Mouse (Mus musculus): ENCODE data around the gene Pcx. TPM values are rescaled to one million over a fixed set of nuclear protein-coding genes. Genes with fewer than 3 reads are reported as not detected.
"Not testable (repeated sequence)": the region's sequence is repeated elsewhere in the genome, so short reads cannot be mapped to it uniquely, and the experiment has no call there.

The Pcx gene
- polyA plus RNA-seq, 1 experiment from 2014 or later: 29.5 TPM

GRCm38 (mm10) chr19:4570815-4571214, 60.5 kb downstream of the Pcx start:
- 88% methylated on average over 6 of the region's 6 CpGs for WGBS
- Histone ChIP-seq H3K4me2 (no peak overlapping the region), H3K9ac (replicated peaks) (no peak overlapping the region), H3K4me3 (replicated peaks) (no peak overlapping the region), H3K36me3 (no peaks in the 10 kb centered on the region), H3K9me3 (replicated peaks) (no peaks in the 10 kb centered on the region), H3K4me1 (0 out of 2 replicates have a peak, but pooled peaks cover 2% of the 10 kb centered on the region), H3K27me3 (replicated peaks) (no peaks in the 10 kb centered on the region), H3K27ac (replicated peaks) (no peak overlapping the region)
- ATAC-seq (ENCODE audit: low FRiP score): no peak

GRCm38 (mm10) chr19:4571658-4572057, 61.4 kb downstream of the Pcx start:
- H3K4me2 ChIP-seq: no peak overlapping the region

GRCm38 (mm10) chr19:4572061-4572460, 61.8 kb downstream of the Pcx start:
- H3K27ac ChIP-seq (replicated peaks): no peak overlapping the region
- H3K27me3 ChIP-seq (replicated peaks): no peaks in the 10 kb centered on the region
- H3K4me3 ChIP-seq (replicated peaks): no peak overlapping the region
- H3K4me1 ChIP-seq: 0 out of 2 replicates have a peak, but pooled peaks cover 2% of the 10 kb centered on the region
- H3K4me2 ChIP-seq: no peak overlapping the region
- no peak for ATAC-seq (ENCODE audit: low FRiP score)
- no peak overlapping the region for H3K9ac ChIP-seq (replicated peaks)
- H3K9me3 ChIP-seq (replicated peaks): no peaks in the 10 kb centered on the region
- H3K36me3 ChIP-seq: no peaks in the 10 kb centered on the region
- WGBS: 59% methylated on average over 4 of the region's 4 CpGs

More at GRCm38 (mm10) chr19:4571658-4572057, 61.4 kb downstream of the Pcx start:
- WGBS: 68% methylated on average over 1 of the region's 1 CpGs
- Histone ChIP-seq H3K4me1 (0 out of 2 replicates have a peak, but pooled peaks cover 2% of the 10 kb centered on the region), H3K9ac (replicated peaks) (no peak overlapping the region), H3K27me3 (replicated peaks) (no peaks in the 10 kb centered on the region), H3K36me3 (no peaks in the 10 kb centered on the region), H3K4me3 (replicated peaks) (no peak overlapping the region), H3K9me3 (replicated peaks) (no peaks in the 10 kb centered on the region), H3K27ac (replicated peaks) (no peak overlapping the region; the same call in 1 of the 2 replicates)
- ATAC-seq (ENCODE audit: low FRiP score): no peak

- Histone ChIP-seq H3K36me3 (no peaks in the 10 kb centered on the region), H3K9me3 (replicated peaks) (no peaks in the 10 kb centered on the region), H3K27me3 (replicated peaks) (no peaks in the 10 kb centered on the region), H3K4me1 (0 out of 2 replicates have a peak, but pooled peaks cover 2% of the 10 kb centered on the region), H3K4me3 (replicated peaks) (no peak overlapping the region), H3K9ac (replicated peaks) (no peak overlapping the region), H3K4me2 (no peak overlapping the region), H3K27ac (replicated peaks) (no peak overlapping the region)
- 90% methylated on average over 8 of the region's 8 CpGs for WGBS
- no peak for ATAC-seq (ENCODE audit: low FRiP score)
Observed at GRCm38 (mm10) chr19:4572467-4572866, 62.2 kb downstream of the Pcx start.

GRCm38 (mm10) chr19:4573241-4573640, 63.0 kb downstream of the Pcx start:
- 0 out of 2 replicates have a peak, but pooled peaks cover 2% of the 10 kb centered on the region for H3K4me1 ChIP-seq
- no peak overlapping the region for H3K27ac ChIP-seq (replicated peaks)
- no peak overlapping the region for H3K4me3 ChIP-seq (replicated peaks)
- no peaks in the 10 kb centered on the region for H3K36me3 ChIP-seq
- H3K27me3 ChIP-seq (replicated peaks): no peaks in the 10 kb centered on the region
- no peak overlapping the region for H3K9ac ChIP-seq (replicated peaks)
- H3K9me3 ChIP-seq (replicated peaks): no peaks in the 10 kb centered on the region
- no peak overlapping the region for H3K4me2 ChIP-seq
- no peak for ATAC-seq (ENCODE audit: low FRiP score)
- 93% methylated on average over 1 of the region's 1 CpGs for WGBS

- ATAC-seq (ENCODE audit: low FRiP score): no peak
- no peak overlapping the region for H3K4me3 ChIP-seq (replicated peaks)
- H3K27ac ChIP-seq (replicated peaks): no peak overlapping the region
- no peaks in the 10 kb centered on the region for H3K9me3 ChIP-seq (replicated peaks)
- 0 out of 2 replicates have a peak, but pooled peaks cover 1% of the 10 kb centered on the region for H3K4me1 ChIP-seq
- H3K4me2 ChIP-seq: no peak overlapping the region
- no peaks in the 10 kb centered on the region for H3K36me3 ChIP-seq
- no peak overlapping the region for H3K9ac ChIP-seq (replicated peaks)
- H3K27me3 ChIP-seq (replicated peaks): no peaks in the 10 kb centered on the region
- 75% methylated on average over 2 of the region's 2 CpGs for WGBS
Observed at GRCm38 (mm10) chr19:4578799-4579198, 68.5 kb downstream of the Pcx start.

- Histone ChIP-seq H3K9ac (replicated peaks) (no peak overlapping the region), H3K4me2 (no peak overlapping the region), H3K9me3 (replicated peaks) (no peaks in the 10 kb centered on the region), H3K4me1 (peaks cover 5% of the 10 kb centered on the region; the same call in 1 of the 2 replicates), H3K27ac (replicated peaks) (no peak overlapping the region), H3K36me3 (no peaks in the 10 kb centered on the region), H3K27me3 (replicated peaks) (no peaks in the 10 kb centered on the region), H3K4me3 (replicated peaks) (no peak overlapping the region)
- 88% methylated on average over 5 of the region's 5 CpGs for WGBS
- ATAC-seq (ENCODE audit: low FRiP score): no peak
Observed at GRCm38 (mm10) chr19:4579296-4579695, 69.0 kb downstream of the Pcx start.

GRCm38 (mm10) chr19:4583856-4584255, 73.6 kb downstream of the Pcx start:
- no peaks in the 10 kb centered on the region for H3K36me3 ChIP-seq
- H3K27ac ChIP-seq (replicated peaks): no peak overlapping the region
- ATAC-seq (ENCODE audit: low FRiP score): no peak
- H3K4me2 ChIP-seq: no peak overlapping the region
- no peak overlapping the region for H3K9ac ChIP-seq (replicated peaks)
- 58% methylated on average over 2 of the region's 2 CpGs for WGBS
- H3K9me3 ChIP-seq (replicated peaks): no peaks in the 10 kb centered on the region
- H3K27me3 ChIP-seq (replicated peaks): no peaks in the 10 kb centered on the region
- H3K4me3 ChIP-seq (replicated peaks): no peak overlapping the region
- H3K4me1 ChIP-seq: peaks cover 5% of the 10 kb centered on the region; the same call in 1 of the 2 replicates

GRCm38 (mm10) chr19:4586783-4587182, 76.5 kb downstream of the Pcx start:
- not testable (repeated sequence) for H3K9ac ChIP-seq (replicated peaks); H3K27ac ChIP-seq (replicated peaks); H3K36me3 ChIP-seq; H3K9me3 ChIP-seq (replicated peaks); ATAC-seq (ENCODE audit: low FRiP score); H3K4me3 ChIP-seq (replicated peaks); H3K27me3 ChIP-seq (replicated peaks); H3K4me1 ChIP-seq; H3K4me2 ChIP-seq

- H3K27ac ChIP-seq (replicated peaks): no peak overlapping the region
- no peak overlapping the region for H3K4me2 ChIP-seq
- no peaks in the 10 kb centered on the region for H3K27me3 ChIP-seq (replicated peaks)
- no peak overlapping the region for H3K4me3 ChIP-seq (replicated peaks)
- peaks cover 5% of the 10 kb centered on the region; the same call in 1 of the 2 replicates for H3K4me1 ChIP-seq
- H3K9me3 ChIP-seq (replicated peaks): no peaks in the 10 kb centered on the region
- H3K9ac ChIP-seq (replicated peaks): no peak overlapping the region
- ATAC-seq (ENCODE audit: low FRiP score): no peak
- H3K36me3 ChIP-seq: no peaks in the 10 kb centered on the region
- 51% methylated on average over 2 of the region's 2 CpGs for WGBS
Observed at GRCm38 (mm10) chr19:4587426-4587825, 77.2 kb downstream of the Pcx start.

- H3K4me2 ChIP-seq: no peak overlapping the region
- H3K36me3 ChIP-seq: no peaks in the 10 kb centered on the region
- WGBS: 68% methylated on average over 3 of the region's 3 CpGs
- H3K4me1 ChIP-seq: peaks cover 5% of the 10 kb centered on the region; the same call in 1 of the 2 replicates
- no peak overlapping the region for H3K4me3 ChIP-seq (replicated peaks)
- no peak overlapping the region for H3K9ac ChIP-seq (replicated peaks)
- no peak overlapping the region for H3K27ac ChIP-seq (replicated peaks)
- ATAC-seq (ENCODE audit: low FRiP score): no peak
- no peaks in the 10 kb centered on the region for H3K9me3 ChIP-seq (replicated peaks)
- H3K27me3 ChIP-seq (replicated peaks): no peaks in the 10 kb centered on the region
Observed at GRCm38 (mm10) chr19:4588430-4588829, 78.2 kb downstream of the Pcx start.

GRCm38 (mm10) chr19:4589081-4589480, 78.8 kb downstream of the Pcx start:
- no peak overlapping the region for H3K4me2 ChIP-seq

More at GRCm38 (mm10) chr19:4589081-4589480, 78.8 kb downstream of the Pcx start:
- H3K4me1 ChIP-seq: peaks cover 1% of the 10 kb centered on the region; the same call in 1 of the 2 replicates
- H3K36me3 ChIP-seq: no peaks in the 10 kb centered on the region
- H3K9ac ChIP-seq (replicated peaks): no peak overlapping the region
- ATAC-seq (ENCODE audit: low FRiP score): no peak
- H3K4me3 ChIP-seq (replicated peaks): no peak overlapping the region
- no peaks in the 10 kb centered on the region for H3K27me3 ChIP-seq (replicated peaks)
- H3K27ac ChIP-seq (replicated peaks): no peak overlapping the region
- 74% methylated on average over 1 of the region's 1 CpGs for WGBS
- H3K9me3 ChIP-seq (replicated peaks): no peaks in the 10 kb centered on the region
